Mouse (Mus musculus): ENCODE measurements at regions not wholly inside any gene's neighbourhood (a gene's known extent, or its start where the extent isn't known, plus 50 kb on each side); places are given as distances from the start of the nearest gene placed in this dataset.

DNA sequence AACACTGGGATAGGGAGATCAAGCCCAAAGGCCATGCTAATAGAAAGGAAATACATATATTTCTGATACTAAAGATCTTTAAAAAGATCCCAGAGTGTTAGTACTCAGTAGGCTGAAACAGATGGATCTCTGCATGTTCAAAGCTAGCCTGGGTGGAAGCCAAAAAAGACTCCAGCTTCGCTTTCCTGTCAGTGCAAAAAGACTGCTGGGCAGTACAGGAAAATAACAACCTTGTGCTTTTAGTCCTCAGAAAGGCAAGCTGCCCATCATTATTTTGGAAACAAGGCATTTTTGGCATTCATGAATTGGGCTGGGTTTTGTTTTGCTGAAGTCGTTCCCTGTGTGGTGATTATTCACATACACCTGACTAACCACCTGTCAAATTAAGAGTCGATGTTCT, 56.9 kb upstream of the Cited2 start:
- TF ChIP-seq GATA1 (IDR thresholded peaks at IDR 0.05; ENCODE audit: borderline replicate concordance, low read length) (no peak), FLI1 (IDR thresholded peaks at IDR 0.05; ENCODE audit: low read length) (no peak)

All from megakaryocyte, embryonic 14.5 days (primary cell).